Mouse (Mus musculus) embryonic fibroblast, embryonic 13.5 days (primary cell): ENCODE results near the gene Adamts20. TPM values are rescaled to one million over a fixed set of nuclear protein-coding genes. Genes with fewer than 3 reads are reported as not detected.

ENCODE experiments used
- H3K27ac ChIP-seq: 2 replicates; pipeline ENCODE4 v1.5.1; 2012; ENCODE audit warnings: low read length, control low read depth, inconsistent platforms; ENCODE audit not compliant: insufficient read depth
- H3K4me1 ChIP-seq: 2 replicates; pipeline ENCODE4 v1.6.1; 2011; ENCODE audit warnings: low read length; ENCODE audit not compliant: control insufficient read depth, insufficient read depth
- H3K4me3 ChIP-seq: 2 replicates; pipeline ENCODE4 v1.5.1; 2011; ENCODE audit warnings: mild to moderate bottlenecking, control low read depth, low read length; ENCODE audit not compliant: insufficient read depth
- CTCF ChIP-seq: IDR thresholded peaks from 2 replicates; pipeline ENCODE4 v1.5.1; 2011; ENCODE audit warnings: mild to moderate bottlenecking, control low read depth, low read length, moderate library complexity, borderline replicate concordance; ENCODE audit not compliant: insufficient read depth
- POLR2A ChIP-seq: IDR thresholded peaks from 2 replicates; pipeline ENCODE4 v1.6.1; 2011; ENCODE audit warnings: low read depth, mild to moderate bottlenecking, control low read depth, low read length, moderate library complexity
- polyA plus RNA-seq: library from polyadenylated mRNA; stranded (reverse); fragments of >200 nt; gene quantifications from 2 replicates; pipeline ENCODE4 v1.2.4, GENCODE M21; 2011; ENCODE audit warnings: low read depth; ENCODE audit not compliant: missing spikeins, insufficient read length

Adamts20 gene
- polyA plus RNA-seq, 1 experiment, result 0.91 TPM

GRCm38 (mm10) chr15:94254861-94255516 is 210.2 kb downstream of the Adamts20 start:
- Histone ChIP-seq H3K4me3 (no peak overlapping the region), H3K4me1 (no peaks in the 10 kb centered on the region; the same call in 1 of the 2 replicates), H3K27ac (peak overlapping the region; percentile 23; the same call in 1 of the 2 replicates)
- TF ChIP-seq CTCF (no peak), POLR2A (no peak)

- no peak for TF ChIP-seq POLR2A
- TF ChIP-seq CTCF, result no peak
- no peaks in the 10 kb centered on the region; the same call in 1 of the 2 replicates for H3K4me1 ChIP-seq
- H3K4me3 ChIP-seq, result no peak overlapping the region
- H3K27ac ChIP-seq, result no peak overlapping the region
Measured at GRCm38 (mm10) chr15:94254091-94254860, 210.9 kb downstream of the Adamts20 start.

GRCm38 (mm10) chr15:94252962-94253712 is 212.1 kb downstream of the Adamts20 start:
- Histone ChIP-seq H3K4me1 (no peaks in the 10 kb centered on the region; the same call in 1 of the 2 replicates), H3K27ac (no peak overlapping the region), H3K4me3 (no peak overlapping the region)
- no peak for TF ChIP-seq CTCF
- TF ChIP-seq POLR2A, result no peak

GRCm38 (mm10) chr15:94249766-94250165 is 215.5 kb downstream of the Adamts20 start:
- no peak overlapping the region for H3K4me3 ChIP-seq
- H3K27ac ChIP-seq, result peak overlapping the region; percentile 9; the same call in 1 of the 2 replicates
- TF ChIP-seq POLR2A (no peak), CTCF (no peak)
- H3K4me1 ChIP-seq, result no peaks in the 10 kb centered on the region

- TF ChIP-seq CTCF (no peak), POLR2A (no peak)
- Histone ChIP-seq H3K4me3 (no peak overlapping the region), H3K27ac (no peak overlapping the region), H3K4me1 (no peaks in the 10 kb centered on the region)
Measured at GRCm38 (mm10) chr15:94248386-94248785, 216.8 kb downstream of the Adamts20 start.

GRCm38 (mm10) chr15:94246669-94247068 is 218.5 kb downstream of the Adamts20 start:
- Histone ChIP-seq H3K4me3 (no peak overlapping the region), H3K4me1 (no peaks in the 10 kb centered on the region), H3K27ac (peak overlapping the region; percentile 54)
- TF ChIP-seq CTCF, result no peak
- no peak for TF ChIP-seq POLR2A

- H3K4me1 ChIP-seq, result no peaks in the 10 kb centered on the region
- TF ChIP-seq CTCF, result no peak
- TF ChIP-seq POLR2A, result no peak
- H3K4me3 ChIP-seq, result no peak overlapping the region
- no peak overlapping the region for H3K27ac ChIP-seq
Measured at GRCm38 (mm10) chr15:94244336-94244735, 220.9 kb downstream of the Adamts20 start.

GRCm38 (mm10) chr15:94242133-94242532 is 223.1 kb downstream of the Adamts20 start:
- Histone ChIP-seq H3K27ac (no peak overlapping the region), H3K4me1 (no peaks in the 10 kb centered on the region), H3K4me3 (no peak overlapping the region)
- TF ChIP-seq POLR2A (no peak), CTCF (no peak)

- no peak overlapping the region for H3K4me3 ChIP-seq
- H3K27ac ChIP-seq, result no peak overlapping the region
- H3K4me1 ChIP-seq, result no peaks in the 10 kb centered on the region
- TF ChIP-seq POLR2A, result no peak
Measured at GRCm38 (mm10) chr15:94239637-94240036, 225.6 kb downstream of the Adamts20 start.
